Mouse (Mus musculus): ENCODE data around the gene Dspp.

Dspp gene

DNA sequence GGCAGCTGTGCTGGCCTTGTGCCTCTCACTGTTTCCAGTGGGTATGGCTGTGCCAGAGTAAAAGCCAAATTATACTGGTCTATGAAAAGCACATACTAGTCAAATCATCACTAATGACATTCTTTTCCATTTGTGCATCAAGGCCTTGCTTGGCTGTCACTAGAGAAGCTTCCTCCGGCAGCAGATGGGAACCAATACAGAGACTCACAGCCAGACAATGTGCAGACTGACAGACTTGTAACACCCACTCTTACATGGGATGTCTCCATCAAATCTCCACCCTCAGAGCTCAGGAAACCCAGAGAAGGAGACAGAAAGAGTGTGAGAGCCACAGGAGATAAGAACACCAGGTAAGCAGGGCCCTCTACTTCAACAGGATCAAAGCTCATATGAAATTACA lies 24.6 kb downstream of the Dspp start:
- in situ Hi-C loops (cut with MboI, MseI): no loop called here

DNA sequence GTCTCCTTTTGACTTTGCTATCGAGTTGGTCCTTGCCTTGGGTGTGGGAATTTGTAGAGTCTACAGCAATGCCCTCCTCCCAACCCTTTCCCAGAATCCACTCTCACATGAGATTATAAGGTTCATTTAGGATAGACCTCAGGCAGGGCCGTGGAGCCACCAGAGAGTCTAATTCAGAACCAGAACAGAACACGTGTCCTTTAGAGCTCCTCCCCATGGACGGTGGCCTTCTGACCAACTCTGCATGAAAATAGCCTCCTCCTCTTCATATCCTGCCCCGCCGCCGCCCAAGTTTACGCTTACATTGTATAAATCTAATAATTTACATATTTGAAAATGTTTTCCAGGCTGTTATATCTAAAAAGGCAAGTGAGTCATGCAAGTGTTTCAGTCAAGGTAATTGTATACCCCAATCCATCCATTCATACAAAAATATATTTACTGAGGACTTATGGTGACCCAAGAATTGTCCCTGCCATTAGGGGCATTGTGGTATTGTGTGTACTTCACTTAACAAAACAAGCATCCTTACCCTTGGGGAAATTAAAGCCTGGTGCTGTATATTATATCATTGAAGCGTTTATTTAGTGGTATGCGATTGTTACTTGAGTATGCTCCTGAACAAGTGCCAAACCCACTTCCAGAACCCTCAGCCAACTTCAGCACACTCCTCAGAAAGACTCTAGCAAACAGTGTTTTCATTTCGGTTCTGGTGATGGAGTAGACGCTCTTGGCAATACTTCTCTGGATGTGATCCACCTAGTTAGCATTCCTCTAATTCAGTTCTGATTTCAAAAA lies 30.8 kb downstream of the Dspp start:
- in situ Hi-C loops (cut with MboI, MseI): no loop called here

DNA sequence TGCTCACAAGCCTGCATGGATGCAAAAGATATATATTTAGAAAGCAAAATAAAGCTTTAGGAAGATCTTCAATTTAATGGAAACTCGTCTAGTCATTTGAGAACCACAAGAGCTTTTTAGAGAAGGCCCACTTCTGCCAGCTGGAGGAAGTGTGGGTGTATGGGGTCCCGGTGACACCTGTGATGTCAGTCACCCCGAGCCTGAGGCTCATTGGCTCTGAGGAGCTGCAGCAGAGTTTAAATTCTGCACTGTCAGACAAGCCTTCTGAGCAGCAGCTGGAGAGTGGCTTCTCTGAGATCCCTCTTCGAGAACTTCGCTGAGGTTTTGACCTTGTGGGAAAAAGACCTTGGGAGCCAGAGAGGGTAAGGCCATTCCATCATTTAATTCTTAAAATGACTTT lies 31.8 kb downstream of the Dspp start, which contains the start of gene Dmp1:
Gene Dmp1 (plus strand): TSS at position 263 of the 400 bp plus-strand sequence.
- in situ Hi-C loops (cut with MboI, MseI): no loop called here

DNA sequence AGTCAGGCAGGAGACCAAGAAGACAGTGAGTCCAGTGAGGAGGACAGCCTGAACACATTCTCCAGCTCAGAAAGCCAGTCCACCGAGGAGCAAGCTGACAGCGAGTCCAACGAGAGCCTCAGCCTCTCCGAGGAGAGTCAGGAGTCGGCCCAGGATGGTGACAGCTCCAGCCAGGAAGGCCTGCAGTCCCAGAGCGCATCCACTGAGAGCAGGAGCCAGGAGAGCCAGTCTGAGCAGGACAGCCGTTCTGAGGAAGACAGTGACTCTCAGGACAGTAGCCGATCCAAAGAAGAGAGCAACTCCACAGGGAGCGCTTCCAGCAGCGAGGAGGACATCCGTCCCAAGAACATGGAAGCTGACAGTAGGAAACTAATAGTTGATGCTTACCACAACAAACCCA lies 42.0 kb downstream of the Dspp start:
- in situ Hi-C loops (cut with MboI, MseI): no loop called here

GRCm38 (mm10) chr5:104218926-104219325 lies 48.4 kb downstream of the Dspp start:
- in situ Hi-C loops (cut with MboI, MseI): no loop called here

- in situ Hi-C loops (cut with MboI, MseI): no loop called here
Observed at GRCm38 (mm10) chr5:104224299-104224698, 53.8 kb downstream of the Dspp start.

DNA sequence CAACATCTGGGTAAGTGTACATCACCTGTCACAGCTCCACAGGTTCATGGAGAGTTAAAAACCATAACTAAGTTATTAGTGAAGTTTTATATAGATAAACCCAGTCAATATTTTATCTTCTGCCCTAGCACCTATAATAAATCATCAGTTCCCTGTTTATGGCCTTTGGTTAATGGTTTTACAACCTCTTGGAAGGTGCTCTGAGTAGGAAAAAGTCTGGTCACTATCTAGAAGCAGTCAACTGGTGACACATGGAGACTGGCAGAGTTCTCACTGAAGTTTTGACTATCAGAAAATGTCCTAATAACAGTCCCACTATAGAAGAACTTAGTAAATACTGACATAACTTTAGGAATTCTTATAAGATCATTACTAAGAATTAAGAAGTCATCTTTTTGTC lies 54.2 kb downstream of the Dspp start:
- in situ Hi-C loops (cut with MboI, MseI): no loop called here

GRCm38 (mm10) chr5:104228497-104228896 lies 58.0 kb downstream of the Dspp start:
- in situ Hi-C loops (cut with MboI, MseI): no loop called here

Data from T-helper 2 cell (primary cell).